In genomic region chr9:21918035-21918592, GRCm38 (mm10) we compare ENCODE assay signal across 8 mouse cellular contexts. TPM values are rescaled to one million over a fixed set of nuclear protein-coding genes. Genes with fewer than 3 reads are reported as not detected.
DNase-seq lines count a peak whose midpoint lies in the region; ATAC-seq and TF ChIP-seq lines count a peak whose summit lies in the region.

TSS of gene Rab3d (minus strand) at chr9:21918192.

- peak; percentile 31; the same call in 1 of the 2 replicates for TF ChIP-seq POLR2A in olfactory bulb, adult 2 months (IDR thresholded peaks at IDR 0.05; ENCODE audit: insufficient read depth, low read depth, low read length)
- TF ChIP-seq POLR2A in thymus, adult 2 months (IDR thresholded peaks at IDR 0.05; ENCODE audit: control insufficient read depth, extremely low read depth, insufficient read depth, low read length, poor library complexity) = peak; percentile 80

- peak; percentile 90 for ATAC-seq in forebrain, embryonic 16.5 days
- ATAC-seq in lung, embryonic 14.5 days (ENCODE audit: insufficient read depth) = peak; percentile 93

- DNase-seq in ES-E14 (ENCODE audit: low read depth, low spot score) = peak; percentile 98
- DNase-seq in cerebellum, adult 11-12 months = peak; percentile 90
- DNase-seq in heart, postnatal 36 days = peak; percentile 94 to 95
- DNase-seq in layer of hippocampus, adult 2 months (ENCODE audit: low spot score in 2 of 2) = peak; percentile 85 to 89
- peak; percentile 99 for DNase-seq in lung, embryonic 14.5 days
- peak; percentile 95 for DNase-seq in thymus, adult 2 months

- intact Hi-C loops in heart, postnatal 36 days (cut with DNase I) = loop anchor here (5.0 kb wide), 1 partner anchor 34 kb away; no protein-coding TSS in a partner anchor

- H3K27ac ChIP-seq in ES-E14 (ENCODE audit: insufficient read depth, low read depth, low read length, poor library complexity, severe bottlenecking) = no peak within 1 kb of the TSS
- H3K27ac ChIP-seq in forebrain, embryonic 16.5 days (ENCODE audit: low read length) = peak within 1 kb of the TSS; percentile 91
- peak within 1 kb of the TSS; percentile 94 for H3K27ac ChIP-seq in layer of hippocampus, adult 2 months
- no peak within 1 kb of the TSS for H3K27ac ChIP-seq in lung, embryonic 14.5 days (ENCODE audit: low read depth)
- H3K27ac ChIP-seq in olfactory bulb, adult 2 months (ENCODE audit: insufficient read depth, low read depth, low read length) = no peak within 1 kb of the TSS
- H3K27ac ChIP-seq in thymus, adult 2 months (ENCODE audit: control insufficient read depth, insufficient read depth, low read length) = no peak within 1 kb of the TSS

- no peaks in the 10 kb centered on the region; a peak in 1 of 4 replicates for H3K4me1 ChIP-seq in ES-E14 (ENCODE audit: control insufficient read depth in 2 of 2, insufficient read depth in 2 of 2, low read length in 2 of 2, poor library complexity in 1 of 2)
- H3K4me1 ChIP-seq in forebrain, embryonic 16.5 days (replicated peaks; ENCODE audit: control insufficient read depth, insufficient read depth, low read length) = peaks cover 11% of the 10 kb centered on the region
- H3K4me1 ChIP-seq in lung, embryonic 14.5 days (ENCODE audit: insufficient read depth) = no peaks in the 10 kb centered on the region
- H3K4me1 ChIP-seq in olfactory bulb, adult 2 months (ENCODE audit: control insufficient read depth, insufficient read depth, low read length) = peaks cover 11% of the 10 kb centered on the region
- H3K4me1 ChIP-seq in thymus, adult 2 months (replicated peaks; ENCODE audit: control insufficient read depth, insufficient read depth, low read length) = peaks cover 11% of the 10 kb centered on the region

- H3K36me3 ChIP-seq in ES-E14 (ENCODE audit: control insufficient read depth, insufficient read depth, low read length, poor library complexity, severe bottlenecking) = peaks cover 11% of the 10 kb centered on the region; the same call in 1 of the 2 replicates
- 0 out of 2 replicates have a peak, but pooled peaks cover 2% of the 10 kb centered on the region for H3K36me3 ChIP-seq in forebrain, embryonic 16.5 days (ENCODE audit: control insufficient read depth, insufficient read depth)
- H3K36me3 ChIP-seq in lung, embryonic 14.5 days (ENCODE audit: insufficient read depth) = no peaks in the 10 kb centered on the region
- no peaks in the 10 kb centered on the region for H3K36me3 ChIP-seq in thymus, adult 2 months (ENCODE audit: control insufficient read depth, insufficient read depth, low read length)

- WGBS in forebrain, embryonic 16.5 days = under 1% methylated on average over 36 of the region's 36 CpGs
- under 1% methylated on average over 36 of the region's 36 CpGs for WGBS in lung, embryonic 14.5 days
- WGBS in olfactory bulb, adult 2 months = under 1% methylated on average over 36 of the region's 36 CpGs
- WGBS in thymus, adult 2 months = under 1% methylated on average over 36 of the region's 36 CpGs

- no peak for TF ChIP-seq CTCF in layer of hippocampus, adult 2 months (conservative IDR thresholded peaks at IDR 0.05)
- no peak for TF ChIP-seq CTCF in lung, embryonic 14.5 days (IDR thresholded peaks at IDR 0.05; ENCODE audit: low read depth)
- no peak for TF ChIP-seq CTCF in olfactory bulb, adult 2 months (IDR thresholded peaks at IDR 0.05; ENCODE audit: insufficient read depth, low read depth, low read length)
- peak; percentile 60; the same call in 1 of the 2 replicates for TF ChIP-seq CTCF in thymus, adult 2 months (IDR thresholded peaks at IDR 0.05; ENCODE audit: borderline replicate concordance, control insufficient read depth, extremely low read depth, insufficient read depth, low read length, poor library complexity)

- H3K27me3 ChIP-seq in forebrain, embryonic 16.5 days (replicated peaks; ENCODE audit: control insufficient read depth, insufficient read depth, low read length) = no peaks in the 10 kb centered on the region
- peaks cover 6% of the 10 kb centered on the region; the same call in 1 of the 2 replicates for H3K27me3 ChIP-seq in lung, embryonic 14.5 days (ENCODE audit: insufficient read depth, low read length)
- no peaks in the 10 kb centered on the region for H3K27me3 ChIP-seq in thymus, adult 2 months (ENCODE audit: control insufficient read depth, insufficient read depth, low read length)

- H3K4me2 ChIP-seq in forebrain, embryonic 16.5 days (ENCODE audit: low read length) = peak within 1 kb of the TSS; percentile 81
- peak within 1 kb of the TSS; percentile 98 for H3K4me2 ChIP-seq in lung, embryonic 14.5 days

- in situ Hi-C loops in ES-E14 (cut with MboI; ENCODE audit: low sequenced_read_pairs in 2 of 2, unreplicated experiment in 2 of 2) = no loop called here

- peak within 1 kb of the TSS; percentile 56 for H3K9ac ChIP-seq in ES-E14 (ENCODE audit: insufficient read depth, low read depth, low read length, poor library complexity, severe bottlenecking)
- peak within 1 kb of the TSS; percentile 79 for H3K9ac ChIP-seq in forebrain, embryonic 16.5 days (replicated peaks; ENCODE audit: low read depth, low read length)
- peak within 1 kb of the TSS; percentile 62 for H3K9ac ChIP-seq in lung, embryonic 14.5 days

- peak within 1 kb of the TSS; percentile 69 to 94 for H3K4me3 ChIP-seq in ES-E14 (ENCODE audit: insufficient read depth in 1 of 2, low read depth in 1 of 2, low read length in 2 of 2, poor library complexity in 1 of 2, severe bottlenecking in 1 of 2)
- H3K4me3 ChIP-seq in forebrain, embryonic 16.5 days (replicated peaks; ENCODE audit: low read length) = peak within 1 kb of the TSS; percentile 57
- H3K4me3 ChIP-seq in layer of hippocampus, adult 2 months = peak within 1 kb of the TSS; percentile 80
- H3K4me3 ChIP-seq in lung, embryonic 14.5 days (ENCODE audit: low read depth, low read length) = peak within 1 kb of the TSS; percentile 58
- H3K4me3 ChIP-seq in olfactory bulb, adult 2 months (ENCODE audit: insufficient read depth, low read depth, low read length) = peak within 1 kb of the TSS; percentile 59
- peak within 1 kb of the TSS; percentile 72 for H3K4me3 ChIP-seq in thymus, adult 2 months (ENCODE audit: control insufficient read depth, insufficient read depth, low read length)

- H3K9me3 ChIP-seq in ES-E14 (ENCODE audit: control insufficient read depth, insufficient read depth, low read depth, low read length) = no peaks in the 10 kb centered on the region
- H3K9me3 ChIP-seq in forebrain, embryonic 16.5 days (ENCODE audit: control insufficient read depth, low read length) = no peaks in the 10 kb centered on the region
- no peaks in the 10 kb centered on the region for H3K9me3 ChIP-seq in lung, embryonic 14.5 days (ENCODE audit: low read depth, low read length)

TF ChIP-seq in ES-E14, 5 proteins besides CTCF, POLR2A, EP300 and RAD21:
- TF ChIP-seq CHD2 (IDR thresholded peaks at IDR 0.05; ENCODE audit: low read depth, low read length) (no peak), ZNF384 (IDR thresholded peaks at IDR 0.05; ENCODE audit: low read depth, low read length) (no peak), HCFC1 (IDR thresholded peaks at IDR 0.05; ENCODE audit: borderline replicate concordance, insufficient read depth, low read length) (no peak), ZC3H11A (IDR thresholded peaks at IDR 0.05; ENCODE audit: borderline replicate concordance, low read depth, low read length) (no peak)

RNA-seq across cellular contexts. Expression of gene Rab3d, which starts in this region (rescaled TPM):
- total RNA-seq in ES-E14 (2012; rRNA removed) = 4.4 and 9.5 TPM in 2 replicates
- polyA plus RNA-seq in forebrain, embryonic 16.5 days (2015; fragmentation: Nextera tagmentation; extraction: Ambion mirVana) = 37.4 and 39.5 TPM in 2 replicates
- 10 to 100 TPM; 12.4 to 13.4 TPM for total RNA-seq in heart, postnatal 36 days (2021)
- total RNA-seq in layer of hippocampus, adult 2 months (2021) = 10 to 100 TPM; 16.7 to 18.8 TPM
- polyA plus RNA-seq in lung, embryonic 14.5 days (2014; fragmentation: Nextera tagmentation; extraction: Ambion mirVana) = 8.6 and 8.8 TPM in 2 replicates
- polyA plus RNA-seq in olfactory bulb, adult 2 months (2012; ENCODE audit: insufficient read depth, insufficient read length, low replicate concordance, missing spikeins) = not detected in 2 replicates
- polyA plus RNA-seq in thymus, adult 2 months (2012; rRNA removed) = 34.9 and 40.3 TPM in 2 replicates

Comparison
In these comparisons a context has a peak if more than half of its experiments do, and no peak if none do; other contexts are left out.
1. H3K27ac ChIP-seq: peak in forebrain, embryonic 16.5 days (single experiment) and layer of hippocampus, adult 2 months (single experiment); none in ES-E14 (single experiment), lung, embryonic 14.5 days (single experiment), olfactory bulb, adult 2 months (single experiment) and thymus, adult 2 months (single experiment).
2. Peak in every context shown above with its lines, with median percentiles within 50 percentile points of each other: DNase-seq, H3K4me3 ChIP-seq and H3K9ac ChIP-seq.